Mouse (Mus musculus) fat pad, adult 2 months (tissue): ENCODE measurements around the gene Fam111a.
A peak's percentile ranks its signal among the peaks of the same experiment; 100 is the strongest.

Experiments
- DNase-seq: peaks from one replicate; pipeline ENCODE4 v3.0.0-alpha.2; 2011; ENCODE audit warnings: low read depth, low spot score; ENCODE audit errors: extremely low read depth

Fam111a gene

GRCm38 (mm10) chr19:12556293-12556692, 10.8 kb downstream of the Fam111a start:
- no peak for DNase-seq

- DNase-seq: no peak
Observed at GRCm38 (mm10) chr19:12558219-12558618, 12.7 kb downstream of the Fam111a start.

GRCm38 (mm10) chr19:12564197-12564596, 18.7 kb downstream of the Fam111a start:
- no peak for DNase-seq

- no peak for DNase-seq
Observed at GRCm38 (mm10) chr19:12567011-12567410, 21.5 kb downstream of the Fam111a start.

DNA sequence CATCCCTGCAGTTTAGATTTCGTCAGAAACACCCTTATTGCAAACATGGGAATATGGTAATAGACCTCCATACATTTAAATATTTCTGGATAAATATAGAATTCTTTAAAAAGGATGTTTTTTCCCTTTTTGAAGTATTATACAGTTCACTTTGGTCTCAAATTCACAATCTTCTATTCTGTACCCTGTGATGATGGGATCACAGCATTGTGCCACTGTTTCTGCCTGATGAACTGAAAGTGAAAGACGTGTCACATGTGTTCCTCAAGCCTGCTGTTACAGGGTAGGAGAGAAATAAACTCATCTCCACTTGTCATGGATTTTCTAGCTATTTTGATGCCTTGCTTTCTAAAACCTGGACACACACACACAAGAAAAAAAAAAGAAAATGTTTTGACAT, 25.3 kb downstream of the Fam111a start:
- DNase-seq: no peak

GRCm38 (mm10) chr19:12571687-12572086, 26.1 kb downstream of the Fam111a start:
- DNase-seq: no peak

DNA sequence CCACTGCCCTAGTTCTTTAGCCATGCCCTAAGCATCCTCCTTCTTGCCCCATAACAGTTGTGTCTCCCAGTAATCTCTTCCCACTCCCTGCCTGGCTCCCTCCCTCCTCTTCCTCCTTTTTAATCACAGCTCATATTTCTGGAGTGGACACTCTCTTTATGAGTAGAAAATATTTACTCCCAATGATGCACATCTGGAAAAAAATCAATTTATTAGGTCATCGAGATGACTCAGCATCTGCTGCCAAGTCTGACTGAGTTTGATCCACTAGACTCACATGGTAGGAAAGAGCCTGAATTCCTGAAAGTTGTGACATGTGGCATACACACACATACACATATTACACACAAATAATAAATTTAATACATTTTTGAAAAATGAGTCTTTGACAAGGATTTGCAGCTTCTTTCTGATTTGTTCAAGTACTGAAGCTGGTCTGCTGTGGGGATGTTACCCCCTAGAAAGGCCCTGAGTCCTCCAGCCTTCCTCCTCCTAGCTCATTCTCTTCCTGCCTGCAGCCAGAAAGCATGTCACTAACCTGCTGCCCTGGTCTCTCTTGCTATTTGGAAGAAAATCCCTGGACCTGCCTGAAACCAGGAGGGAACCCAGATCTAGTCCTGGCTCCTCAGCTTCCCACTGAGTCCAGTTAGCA, 27.2 kb downstream of the Fam111a start:
- DNase-seq: no peak

GRCm38 (mm10) chr19:12573266-12574011, 27.9 kb downstream of the Fam111a start:
- DNase-seq: no peak

DNA sequence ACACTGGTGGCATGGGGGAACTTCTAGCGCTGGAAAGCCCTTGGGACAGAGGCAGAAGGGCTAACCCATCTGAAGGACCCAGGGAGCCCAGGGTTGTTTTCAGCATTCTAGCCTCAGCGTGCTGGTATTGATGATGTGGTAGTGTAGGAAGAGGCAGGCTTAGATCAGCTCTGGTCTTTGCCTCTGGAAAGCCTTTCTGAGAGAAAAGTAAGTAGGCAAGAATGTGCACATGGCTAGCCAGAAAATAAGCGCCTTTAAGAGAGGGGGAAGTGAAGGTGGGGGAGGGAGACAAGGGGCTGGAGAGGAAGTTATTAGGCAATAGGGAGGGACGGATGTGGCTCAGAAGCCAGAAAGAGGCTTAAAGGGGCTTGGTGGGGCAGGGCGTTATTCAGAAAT, 28.5 kb downstream of the Fam111a start:
- DNase-seq: no peak

- no peak for DNase-seq
Observed at GRCm38 (mm10) chr19:12575107-12575506, 29.6 kb downstream of the Fam111a start.

DNA sequence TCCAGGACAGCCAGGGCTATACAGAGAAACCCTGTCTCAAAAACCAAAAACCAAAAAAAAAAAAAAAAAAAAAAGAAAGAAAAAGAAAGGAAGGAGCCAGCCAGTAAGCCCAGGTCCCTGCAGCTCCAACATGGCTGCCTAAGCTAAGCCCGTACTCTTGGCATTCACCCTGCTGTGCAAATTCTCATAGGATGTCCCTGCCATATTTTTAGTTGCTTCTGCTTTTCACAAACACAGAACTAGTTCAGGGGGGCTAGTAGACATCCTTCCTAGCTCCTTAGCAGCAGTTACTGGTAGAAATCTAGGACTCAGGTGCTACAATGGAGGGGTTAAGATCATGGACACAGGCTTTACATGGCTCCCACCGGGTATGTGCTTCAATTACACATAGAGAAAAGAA, 30.0 kb downstream of the Fam111a start:
- DNase-seq: no peak

DNA sequence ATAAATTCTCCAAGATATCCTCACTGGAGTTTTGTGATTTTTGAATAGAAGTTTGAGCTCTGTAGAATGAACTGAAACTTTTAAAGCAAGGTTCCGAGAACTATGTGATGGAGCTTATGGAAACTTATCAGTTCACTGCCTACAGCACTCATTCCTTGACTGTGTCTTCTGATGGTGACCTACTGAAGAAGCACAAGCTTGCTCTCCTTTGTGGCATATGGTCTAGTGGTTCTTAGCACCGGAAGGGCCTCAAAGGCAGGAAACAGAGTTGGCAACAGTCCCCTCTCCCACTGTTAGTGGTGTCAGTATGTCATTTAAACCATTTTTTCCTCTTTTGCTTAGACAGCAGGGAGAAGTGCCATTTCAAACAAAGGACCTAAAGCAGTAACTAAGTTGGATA, 31.1 kb downstream of the Fam111a start:
- no peak for DNase-seq

GRCm38 (mm10) chr19:12585310-12585709, 39.8 kb downstream of the Fam111a start:
- DNase-seq: no peak

DNA sequence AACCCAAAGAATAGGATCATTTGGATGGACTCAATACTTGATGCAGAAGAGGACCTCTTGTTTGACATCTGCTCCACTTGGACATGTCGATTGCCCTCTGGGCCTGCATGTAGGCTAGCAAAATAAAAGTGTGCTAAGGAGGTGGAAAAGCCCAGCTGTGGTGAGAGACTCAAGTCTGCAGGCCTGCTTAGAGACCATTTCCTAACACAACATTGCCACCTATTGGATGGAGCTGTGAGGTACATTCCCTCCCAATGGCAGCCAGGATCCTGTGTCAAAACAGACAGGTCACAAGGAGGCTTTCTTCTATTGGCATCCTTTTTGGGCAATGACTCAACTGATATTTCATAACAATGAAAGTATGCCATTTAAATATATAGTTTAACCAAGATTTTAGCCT, 46.4 kb downstream of the Fam111a start:
- peak; percentile 33 for DNase-seq

GRCm38 (mm10) chr19:12595135-12595529, 49.6 kb downstream of the Fam111a start:
- DNase-seq: no peak

DNA sequence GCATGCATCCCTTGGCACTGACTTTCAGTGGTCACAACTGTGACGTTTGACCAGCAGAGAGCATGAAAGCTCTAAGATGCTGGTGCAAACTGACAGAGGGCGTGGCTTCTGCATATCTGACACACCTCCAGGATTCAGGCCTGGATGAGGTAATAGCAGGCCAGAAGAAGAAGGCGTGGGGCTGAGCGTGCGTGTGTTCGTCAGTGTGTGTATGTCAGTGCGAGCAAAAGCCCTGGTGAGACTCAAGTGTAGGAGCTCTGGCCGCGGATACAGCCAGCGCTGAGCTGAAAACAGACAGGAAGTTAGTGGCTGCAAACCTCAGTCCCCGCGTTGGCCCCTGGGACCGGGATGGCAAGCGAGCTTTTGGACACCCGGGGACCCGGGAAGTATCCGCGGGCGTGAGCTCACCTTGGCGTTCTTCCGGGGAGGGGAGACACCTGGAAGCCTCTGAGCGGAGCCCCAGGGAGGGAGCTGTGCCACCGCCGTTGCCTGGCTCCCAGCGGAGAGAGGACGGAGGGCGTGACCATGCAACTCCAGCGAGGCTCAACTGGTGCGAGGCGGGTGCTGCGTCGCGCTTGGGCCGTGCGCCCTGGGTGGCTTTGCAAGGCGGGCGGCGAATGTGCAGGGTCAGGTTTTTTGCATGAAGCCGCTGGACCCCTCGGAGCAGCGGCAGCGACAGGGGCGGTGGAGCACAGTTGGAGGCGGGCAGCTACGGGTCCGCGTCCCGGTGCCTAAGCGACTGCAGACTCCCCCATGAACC, 50.2 kb downstream of the Fam111a start:
- peak; percentile 68 for DNase-seq

- no peak for DNase-seq
Observed at GRCm38 (mm10) chr19:12596290-12597072, 50.9 kb downstream of the Fam111a start.

GRCm38 (mm10) chr19:12597073-12597405, 51.5 kb downstream of the Fam111a start:
- no peak for DNase-seq

DNA sequence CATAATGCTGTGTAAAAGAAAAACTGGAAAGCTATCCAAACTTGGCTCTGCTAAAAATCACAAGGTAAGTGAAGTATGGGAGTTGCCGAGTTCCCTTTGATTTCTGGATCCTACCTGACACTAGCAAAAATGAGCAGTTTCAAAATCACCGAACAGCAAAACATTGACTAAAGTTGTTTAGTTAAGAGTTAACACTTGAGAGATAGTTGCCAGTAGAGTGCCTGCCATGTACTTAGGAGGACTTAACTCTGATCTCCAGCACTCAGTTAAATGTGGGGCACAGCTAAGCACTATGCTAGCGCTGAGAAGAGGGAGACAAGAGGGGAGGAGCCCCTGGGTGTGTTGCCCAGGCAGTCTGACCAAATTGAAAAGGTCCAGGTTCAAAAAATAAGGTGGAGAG, 53.1 kb downstream of the Fam111a start:
- DNase-seq: no peak

- DNase-seq: no peak
Observed at GRCm38 (mm10) chr19:12599674-12600073, 54.1 kb downstream of the Fam111a start, which contains the start of gene Gm4952. Gm4952 (plus strand) TSS chr19:12599974.
